Mouse (Mus musculus) heart, adult 2 months (tissue): ENCODE measurements around the gene Clstn2.

Source experiments
- CTCF ChIP-seq: fragments of 200-600 bp; IDR thresholded peaks from 2 replicates; pipeline ENCODE4 v1.8.1; 2022; ENCODE audit warnings: antibody characterized with exemption, mild to moderate bottlenecking, moderate library complexity
- EP300 ChIP-seq: fragments of 200-500 bp; IDR thresholded peaks from 2 replicates; pipeline ENCODE4 v1.6.1; 2011; ENCODE audit warnings: low read depth, low read length, control low read depth; ENCODE audit not compliant: insufficient read depth

DNA sequence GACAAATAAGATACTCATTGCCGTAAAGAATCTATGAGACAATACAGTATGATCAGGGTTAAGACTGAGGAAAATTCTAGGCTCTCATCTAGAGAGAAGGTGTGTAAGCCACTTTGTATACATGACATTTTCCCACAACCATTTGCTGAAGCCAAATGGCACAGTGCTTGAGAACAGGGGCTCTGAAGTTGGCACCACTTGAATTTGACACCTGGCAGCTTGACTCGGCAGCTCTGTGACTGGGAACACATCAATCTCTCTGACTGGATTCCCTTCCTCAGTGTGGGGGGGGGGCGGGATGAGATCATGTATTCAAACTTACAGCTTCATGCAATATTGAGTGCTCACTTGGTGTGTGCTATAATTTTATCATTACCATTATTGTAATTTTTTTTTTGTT lies 499.7 kb downstream of the Clstn2 start:
- TF ChIP-seq CTCF: no peak
- TF ChIP-seq EP300: no peak
